Mouse (Mus musculus): Measurements from ENCODE around the gene Suco. TPM values are rescaled to one million over a fixed set of nuclear protein-coding genes. Genes with fewer than 3 reads are reported as not detected.

Gene Suco
- polyA plus RNA-seq, 1 experiment from 2014 or later, result 36.0 TPM

GRCm38 (mm10) chr1:161912940-161913647 lies 36.6 kb upstream of the Suco start:
- peaks cover 24% of the 10 kb centered on the region for H3K4me1 ChIP-seq (replicated peaks)
- no peak overlapping the region for H3K9ac ChIP-seq (replicated peaks)
- H3K27me3 ChIP-seq, result no peaks in the 10 kb centered on the region
- H3K4me3 ChIP-seq (replicated peaks), result no peak overlapping the region
- H3K36me3 ChIP-seq, result no peaks in the 10 kb centered on the region
- no peak overlapping the region for H3K4me2 ChIP-seq
- ATAC-seq (ENCODE audit: insufficient number of reproducible peaks, insufficient read depth, low FRiP score, low TSS enrichment, low read depth), result no peak
- 39% methylated on average over 4 of the region's 4 CpGs for WGBS
- H3K27ac ChIP-seq, result no peak overlapping the region; the same call in none of the 2 replicates
- H3K9me3 ChIP-seq, result no peaks in the 10 kb centered on the region

- Histone ChIP-seq H3K36me3 (no peaks in the 10 kb centered on the region), H3K4me1 (replicated peaks) (peaks cover 8% of the 10 kb centered on the region), H3K9ac (replicated peaks) (no peak overlapping the region), H3K4me2 (no peak overlapping the region), H3K4me3 (replicated peaks) (no peak overlapping the region), H3K27ac (no peak overlapping the region), H3K9me3 (no peaks in the 10 kb centered on the region), H3K27me3 (no peaks in the 10 kb centered on the region)
- 85% methylated on average over 8 of the region's 8 CpGs for WGBS
- no peak for ATAC-seq (ENCODE audit: insufficient number of reproducible peaks, insufficient read depth, low FRiP score, low TSS enrichment, low read depth)
Measured at GRCm38 (mm10) chr1:161909074-161909473, 32.6 kb upstream of the Suco start.

- H3K27me3 ChIP-seq, result no peaks in the 10 kb centered on the region
- H3K27ac ChIP-seq, result no peak overlapping the region
- H3K4me2 ChIP-seq, result no peak overlapping the region
- no peak overlapping the region for H3K9ac ChIP-seq (replicated peaks)
- peaks cover under 1% of the 10 kb centered on the region; the same call in 1 of the 2 replicates for H3K4me1 ChIP-seq (replicated peaks)
- no peaks in the 10 kb centered on the region for H3K36me3 ChIP-seq
- H3K9me3 ChIP-seq, result no peaks in the 10 kb centered on the region
- H3K4me3 ChIP-seq (replicated peaks), result no peak overlapping the region
- 47% methylated on average over 2 of the region's 2 CpGs for WGBS
- ATAC-seq (ENCODE audit: insufficient number of reproducible peaks, insufficient read depth, low FRiP score, low TSS enrichment, low read depth), result no peak
Measured at GRCm38 (mm10) chr1:161907795-161908457, 31.4 kb upstream of the Suco start.

- H3K4me2 ChIP-seq, result no peak overlapping the region
- H3K36me3 ChIP-seq, result no peaks in the 10 kb centered on the region
- ATAC-seq (ENCODE audit: insufficient number of reproducible peaks, insufficient read depth, low FRiP score, low TSS enrichment, low read depth), result no peak
- H3K27ac ChIP-seq, result no peak overlapping the region
- H3K27me3 ChIP-seq, result no peaks in the 10 kb centered on the region
- H3K4me3 ChIP-seq (replicated peaks), result no peak overlapping the region
- H3K9ac ChIP-seq (replicated peaks), result no peak overlapping the region
- no peaks in the 10 kb centered on the region for H3K4me1 ChIP-seq (replicated peaks)
- no peaks in the 10 kb centered on the region for H3K9me3 ChIP-seq
- 84% methylated on average over 4 of the region's 4 CpGs for WGBS
Measured at GRCm38 (mm10) chr1:161907111-161907510, 30.6 kb upstream of the Suco start.

- WGBS, result 78% methylated on average over 9 of the region's 9 CpGs
Measured at GRCm38 (mm10) chr1:161902692-161903452, 26.4 kb upstream of the Suco start.

GRCm38 (mm10) chr1:161900129-161900528 lies 23.6 kb upstream of the Suco start:
- Histone ChIP-seq H3K9me3 (no peaks in the 10 kb centered on the region), H3K4me2 (no peak overlapping the region), H3K27ac (no peak overlapping the region), H3K36me3 (no peaks in the 10 kb centered on the region), H3K4me3 (replicated peaks) (no peak overlapping the region), H3K27me3 (no peaks in the 10 kb centered on the region), H3K4me1 (replicated peaks) (no peaks in the 10 kb centered on the region), H3K9ac (replicated peaks) (no peak overlapping the region)
- no peak for ATAC-seq (ENCODE audit: insufficient number of reproducible peaks, insufficient read depth, low FRiP score, low TSS enrichment, low read depth)
- 53% methylated on average over 2 of the region's 2 CpGs for WGBS

More at GRCm38 (mm10) chr1:161902692-161903452, 26.4 kb upstream of the Suco start:
- no peak overlapping the region for H3K27ac ChIP-seq
- no peaks in the 10 kb centered on the region for H3K4me1 ChIP-seq (replicated peaks)
- H3K9ac ChIP-seq (replicated peaks), result no peak overlapping the region
- H3K27me3 ChIP-seq, result no peaks in the 10 kb centered on the region
- no peak overlapping the region for H3K4me3 ChIP-seq (replicated peaks)
- no peak for ATAC-seq (ENCODE audit: insufficient number of reproducible peaks, insufficient read depth, low FRiP score, low TSS enrichment, low read depth)
- H3K36me3 ChIP-seq, result no peaks in the 10 kb centered on the region
- H3K4me2 ChIP-seq, result no peak overlapping the region
- no peaks in the 10 kb centered on the region for H3K9me3 ChIP-seq

GRCm38 (mm10) chr1:161897235-161897634 lies 20.8 kb upstream of the Suco start:
- Histone ChIP-seq H3K9me3 (no peaks in the 10 kb centered on the region), H3K9ac (replicated peaks) (no peak overlapping the region), H3K27me3 (no peaks in the 10 kb centered on the region), H3K4me1 (replicated peaks) (no peaks in the 10 kb centered on the region), H3K4me2 (no peak overlapping the region), H3K4me3 (replicated peaks) (no peak overlapping the region), H3K36me3 (no peaks in the 10 kb centered on the region), H3K27ac (no peak overlapping the region)
- WGBS, result 85% methylated on average over 8 of the region's 8 CpGs
- no peak for ATAC-seq (ENCODE audit: insufficient number of reproducible peaks, insufficient read depth, low FRiP score, low TSS enrichment, low read depth)

- Histone ChIP-seq H3K4me1 (replicated peaks) (no peaks in the 10 kb centered on the region), H3K9ac (replicated peaks) (no peak overlapping the region), H3K4me2 (no peak overlapping the region), H3K27me3 (no peaks in the 10 kb centered on the region), H3K4me3 (replicated peaks) (no peak overlapping the region), H3K9me3 (no peaks in the 10 kb centered on the region), H3K27ac (no peak overlapping the region), H3K36me3 (no peaks in the 10 kb centered on the region)
- ATAC-seq (ENCODE audit: insufficient number of reproducible peaks, insufficient read depth, low FRiP score, low TSS enrichment, low read depth), result no peak
- WGBS, result 65% methylated on average over 10 of the region's 10 CpGs
Measured at GRCm38 (mm10) chr1:161896130-161896529, 19.6 kb upstream of the Suco start.

- ATAC-seq (ENCODE audit: insufficient number of reproducible peaks, insufficient read depth, low FRiP score, low TSS enrichment, low read depth), result no peak
- H3K9ac ChIP-seq (replicated peaks), result no peak overlapping the region
- H3K9me3 ChIP-seq, result no peaks in the 10 kb centered on the region
- H3K36me3 ChIP-seq, result no peaks in the 10 kb centered on the region
- H3K27me3 ChIP-seq, result no peaks in the 10 kb centered on the region
- H3K27ac ChIP-seq, result no peak overlapping the region
- no peaks in the 10 kb centered on the region for H3K4me1 ChIP-seq (replicated peaks)
- WGBS, result 92% methylated on average over 3 of the region's 3 CpGs
- no peak overlapping the region for H3K4me3 ChIP-seq (replicated peaks)
- H3K4me2 ChIP-seq, result no peak overlapping the region
Measured at GRCm38 (mm10) chr1:161895014-161895413, 18.5 kb upstream of the Suco start.

GRCm38 (mm10) chr1:161894553-161894952 lies 18.1 kb upstream of the Suco start:
- no peaks in the 10 kb centered on the region for H3K36me3 ChIP-seq
- no peak overlapping the region for H3K4me2 ChIP-seq
- H3K9ac ChIP-seq (replicated peaks), result no peak overlapping the region
- no peak overlapping the region for H3K4me3 ChIP-seq (replicated peaks)
- H3K27ac ChIP-seq, result no peak overlapping the region
- no peaks in the 10 kb centered on the region for H3K9me3 ChIP-seq
- no peaks in the 10 kb centered on the region for H3K27me3 ChIP-seq
- WGBS, result 67% methylated on average over 2 of the region's 2 CpGs
- ATAC-seq (ENCODE audit: insufficient number of reproducible peaks, insufficient read depth, low FRiP score, low TSS enrichment, low read depth), result no peak
- H3K4me1 ChIP-seq (replicated peaks), result no peaks in the 10 kb centered on the region

GRCm38 (mm10) chr1:161894126-161894525 lies 17.6 kb upstream of the Suco start:
- H3K27ac ChIP-seq, result peak overlapping the region; percentile 31; the same call in 1 of the 2 replicates
- H3K9ac ChIP-seq (replicated peaks), result no peak overlapping the region
- no peaks in the 10 kb centered on the region for H3K9me3 ChIP-seq
- no peak overlapping the region for H3K4me3 ChIP-seq (replicated peaks)
- H3K4me1 ChIP-seq (replicated peaks), result no peaks in the 10 kb centered on the region
- WGBS, result 79% methylated on average over 2 of the region's 2 CpGs
- H3K27me3 ChIP-seq, result no peaks in the 10 kb centered on the region
- H3K36me3 ChIP-seq, result no peaks in the 10 kb centered on the region
- ATAC-seq (ENCODE audit: insufficient number of reproducible peaks, insufficient read depth, low FRiP score, low TSS enrichment, low read depth), result no peak
- no peak overlapping the region for H3K4me2 ChIP-seq

Measured in limb, embryonic 12.5 days (tissue).